Mouse (Mus musculus): ENCODE measurements around the gene Gm14851.
"Not testable (repeated sequence)": the region's sequence is repeated elsewhere in the genome, so short reads cannot be mapped to it uniquely, and the experiment has no call there.

Gene Gm14851

DNA sequence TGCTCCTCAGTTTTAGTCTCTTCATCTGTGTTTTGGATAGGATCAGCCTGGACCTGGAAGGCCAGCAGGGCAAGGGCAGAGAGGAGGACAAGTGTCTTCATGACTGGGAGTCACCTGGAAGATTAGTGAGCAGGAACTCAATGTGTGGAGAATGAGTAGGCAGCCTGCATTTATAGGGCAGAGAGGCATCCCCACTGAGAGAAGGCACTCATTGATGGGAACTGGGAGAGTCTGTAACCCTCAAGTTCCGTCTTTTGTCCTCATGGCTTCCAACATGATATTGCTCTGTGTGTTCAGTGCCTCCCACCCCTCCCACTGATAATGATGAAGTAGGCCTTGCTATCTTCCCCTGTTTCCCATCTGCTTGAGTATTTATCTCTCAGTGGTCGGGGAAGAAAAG lies at the start of gene Gm14851:
Gene Gm14851, minus strand, starts transcription at position 101 of the 400 bp plus-strand sequence.
- not testable (repeated sequence) for DNase-seq (ENCODE audit: low read depth, low spot score)

DNA sequence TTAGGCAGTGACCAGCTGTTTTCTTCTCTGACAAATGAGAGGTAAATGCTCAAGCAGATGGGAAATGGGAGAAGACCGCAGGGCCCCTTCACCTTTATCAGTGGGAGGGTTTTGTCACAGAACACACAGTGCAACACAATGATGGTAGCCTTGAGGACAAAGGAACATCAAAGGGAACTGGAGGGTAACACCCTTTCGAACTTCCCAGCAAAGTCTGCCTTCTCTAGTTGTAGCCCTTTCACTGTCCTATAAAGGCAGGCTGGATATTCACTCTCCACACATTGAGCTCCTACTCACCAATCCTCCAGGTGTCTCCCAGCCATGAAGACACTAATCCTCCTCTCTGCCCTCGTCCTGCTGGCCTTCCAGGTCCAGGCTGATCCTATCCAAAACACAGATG lies 38.5 kb upstream of the Gm14851 start, which contains the start of gene Defa30:
Gene Defa30, plus strand, starts transcription at position 301 of the 400 bp plus-strand sequence.
- not testable (repeated sequence) for DNase-seq (ENCODE audit: low read depth, low spot score)

DNA sequence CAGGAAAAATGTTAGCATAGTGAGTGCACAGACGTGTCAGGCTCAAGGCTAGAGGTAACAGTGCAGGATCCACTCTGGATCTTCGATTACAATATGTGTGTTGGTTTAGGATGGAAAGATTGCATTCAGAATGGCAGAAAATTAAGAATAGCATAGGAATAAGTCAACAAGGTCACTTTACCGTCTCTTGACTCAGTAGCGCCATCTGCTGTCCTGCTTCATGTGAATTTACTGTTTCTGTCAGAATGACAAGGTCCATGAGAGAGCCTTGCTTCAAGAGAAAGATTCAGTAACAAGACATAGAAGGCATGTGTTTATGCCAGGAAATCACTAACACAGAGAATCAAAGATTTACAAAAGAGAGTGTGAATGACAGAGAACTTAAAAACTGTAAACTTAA lies 2.7 kb downstream of the Gm14851 start:
- DNase-seq (ENCODE audit: low read depth, low spot score) = peak; percentile 29

DNA sequence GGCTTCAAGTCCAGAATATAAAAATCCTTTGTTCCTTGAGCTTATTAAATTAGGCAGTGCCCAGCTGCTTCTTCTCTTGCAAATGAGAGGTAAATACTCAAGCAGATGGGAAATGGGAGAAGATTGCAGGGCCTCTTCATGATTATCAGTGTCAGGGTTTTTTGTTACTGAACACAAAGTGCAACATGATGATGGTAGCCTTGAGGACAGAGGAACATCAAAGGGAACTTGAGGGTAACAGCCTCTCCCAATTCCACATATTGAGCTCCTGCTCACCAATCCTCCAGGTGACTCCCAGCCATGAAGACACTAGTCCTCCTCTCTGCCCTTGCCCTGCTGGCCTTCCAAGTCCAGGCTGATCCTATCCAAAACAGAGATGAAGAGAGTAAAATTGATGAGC lies 11.7 kb downstream of the Gm14851 start, which contains the start of gene Defa25:
Gene Defa25, plus strand, starts transcription at position 301 of the 400 bp plus-strand sequence.
- not testable (repeated sequence) for DNase-seq (ENCODE audit: low read depth, low spot score)

DNA sequence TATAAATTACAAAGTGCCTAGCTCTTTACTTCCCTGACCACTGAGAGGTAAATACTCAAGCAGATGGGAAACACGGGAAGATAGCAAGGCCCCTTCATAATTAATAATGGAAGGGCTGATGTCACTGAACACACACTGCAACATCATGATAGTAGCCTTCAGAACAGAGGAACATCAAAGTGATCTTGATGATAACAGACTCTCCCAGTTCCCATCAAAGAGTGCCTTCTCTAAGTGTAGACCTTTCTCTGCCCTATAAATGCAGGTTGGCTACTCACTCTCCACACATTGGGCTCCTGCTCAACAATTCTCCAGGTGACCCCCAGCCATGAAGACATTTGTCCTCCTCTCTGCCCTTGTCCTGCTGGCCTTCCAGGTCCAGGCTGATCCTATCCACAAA lies 31.1 kb downstream of the Gm14851 start, which contains the start of gene Defa35:
Gene Defa35, plus strand, starts transcription at position 301 of the 400 bp plus-strand sequence.
- DNase-seq (ENCODE audit: low read depth, low spot score) = not testable (repeated sequence)

DNA sequence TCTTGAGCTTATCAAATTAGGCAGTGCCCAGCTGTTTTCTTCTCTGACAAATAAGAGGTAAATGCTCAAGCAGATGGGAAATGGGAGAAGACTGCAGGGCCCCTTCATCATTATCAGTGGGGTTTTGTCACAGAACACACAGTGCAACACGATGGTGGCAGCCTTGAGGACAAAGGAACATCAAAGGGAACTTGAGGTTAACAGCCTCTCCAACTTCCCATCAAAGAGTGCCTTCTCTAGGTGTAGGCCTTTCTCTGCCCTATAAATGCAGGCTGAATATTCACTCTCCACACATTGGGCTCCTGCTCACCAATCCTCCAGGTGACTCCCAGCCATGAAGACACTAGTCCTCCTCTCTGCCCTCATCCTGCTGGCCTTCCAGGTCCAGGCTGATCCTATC lies 41.1 kb downstream of the Gm14851 start, which contains the start of gene Defa23:
Gene Defa23, plus strand, starts transcription at position 301 of the 400 bp plus-strand sequence.
- not testable (repeated sequence) for DNase-seq (ENCODE audit: low read depth, low spot score)
